Mouse (Mus musculus) hindbrain, embryonic 15.5 days (tissue): Measurements from ENCODE around the gene Eln. TPM values are rescaled to one million over a fixed set of nuclear protein-coding genes. Genes with fewer than 3 reads are reported as not detected.
A peak's percentile ranks its signal among the peaks of the same experiment; 100 is the strongest.

Experiments
- ATAC-seq: fragments of 200-750 bp; cut with Nextera tagmentation; 2 replicates; pipeline ENCODE4 v1.8.0; 2017; ENCODE audit warnings: low read depth, moderate number of reproducible peaks, moderate TSS enrichment; ENCODE audit not compliant: low FRiP score
- H3K27ac ChIP-seq: fragments of 300-500 bp; sonication (generic); replicated peaks from 2 replicates; pipeline ENCODE4 v1.5.1; 2015; ENCODE audit warnings: mild to moderate bottlenecking, inconsistent platforms
- H3K27me3 ChIP-seq: fragments of 300-500 bp; sonication (generic); 2 replicates; pipeline ENCODE4 v1.6.1; 2015; ENCODE audit warnings: control low read depth, inconsistent platforms
- H3K36me3 ChIP-seq: fragments of 300-500 bp; sonication (generic); 2 replicates; pipeline ENCODE4 v1.6.1; 2015; ENCODE audit warnings: control low read depth, inconsistent platforms
- H3K4me1 ChIP-seq: fragments of 300-500 bp; sonication (generic); replicated peaks from 2 replicates; pipeline ENCODE4 v1.6.1; 2015; ENCODE audit warnings: control low read depth, inconsistent platforms
- H3K4me2 ChIP-seq: fragments of 300-500 bp; sonication (generic); 2 replicates; pipeline ENCODE4 v1.6.1; 2015; ENCODE audit warnings: moderate library complexity, mild to moderate bottlenecking, inconsistent platforms
- H3K4me3 ChIP-seq: fragments of 300-500 bp; sonication (generic); 2 replicates; pipeline ENCODE4 v1.5.1; 2015; ENCODE audit warnings: mild to moderate bottlenecking, inconsistent platforms
- H3K9ac ChIP-seq: fragments of 300-500 bp; sonication (generic); 2 replicates; pipeline ENCODE4 v1.6.1; 2015; ENCODE audit warnings: inconsistent platforms
- H3K9me3 ChIP-seq: fragments of 300-500 bp; sonication (generic); 2 replicates; pipeline ENCODE4 v1.6.1; 2016; ENCODE audit warnings: control low read depth, inconsistent platforms
- WGBS: fragments of 180-500 bp; shearing (Covaris S2); methylation state at CpG from one replicate; pipeline ENCODE4 v1.1.7; 2015; 5-methylcytosine and 5-hydroxymethylcytosine counted together
- polyA plus RNA-seq: library from polyadenylated mRNA; unstranded; fragments of >200 nt; fragmentation: Nextera tagmentation; extraction: Ambion mirVana; gene quantifications from 2 replicates; pipeline ENCODE4 v1.2.1, GENCODE M21; 2015

Eln gene
- polyA plus RNA-seq, 1 experiment from 2014 or later = 21.0 TPM

GRCm38 (mm10) chr5:134763326-134763725 is 16.2 kb upstream of the Eln start:
- WGBS = 91% methylated on average over 9 of the region's 9 CpGs
- no peaks in the 10 kb centered on the region for H3K36me3 ChIP-seq
- H3K4me3 ChIP-seq = no peak overlapping the region
- no peak overlapping the region for H3K27ac ChIP-seq
- no peak overlapping the region for H3K9ac ChIP-seq
- ATAC-seq = no peak
- H3K4me1 ChIP-seq = 0 out of 2 replicates have a peak, but pooled peaks cover 4% of the 10 kb centered on the region
- no peak overlapping the region for H3K4me2 ChIP-seq
- no peaks in the 10 kb centered on the region for H3K9me3 ChIP-seq
- H3K27me3 ChIP-seq = no peaks in the 10 kb centered on the region

GRCm38 (mm10) chr5:134761409-134762124 is 14.4 kb upstream of the Eln start:
- Histone ChIP-seq H3K36me3 (no peaks in the 10 kb centered on the region), H3K4me2 (no peak overlapping the region), H3K4me3 (no peak overlapping the region), H3K27ac (no peak overlapping the region), H3K9ac (no peak overlapping the region), H3K4me1 (0 out of 2 replicates have a peak, but pooled peaks cover 4% of the 10 kb centered on the region), H3K27me3 (no peaks in the 10 kb centered on the region), H3K9me3 (no peaks in the 10 kb centered on the region)
- peak; percentile 51; the same call in 1 of the 2 replicates for ATAC-seq
- 66% methylated on average over 18 of the region's 18 CpGs for WGBS

GRCm38 (mm10) chr5:134756031-134756430 is 8.9 kb upstream of the Eln start:
- Histone ChIP-seq H3K4me2 (no peak overlapping the region), H3K36me3 (no peaks in the 10 kb centered on the region), H3K4me3 (no peak overlapping the region), H3K27me3 (no peaks in the 10 kb centered on the region), H3K27ac (no peak overlapping the region), H3K9ac (no peak overlapping the region), H3K4me1 (0 out of 2 replicates have a peak, but pooled peaks cover 3% of the 10 kb centered on the region), H3K9me3 (no peaks in the 10 kb centered on the region)
- ATAC-seq = no peak
- 35% methylated on average over 13 of the region's 13 CpGs for WGBS

GRCm38 (mm10) chr5:134754096-134754495 is 7.0 kb upstream of the Eln start:
- no peak for ATAC-seq
- WGBS = 51% methylated on average over 10 of the region's 10 CpGs
- Histone ChIP-seq H3K27ac (no peak overlapping the region), H3K4me1 (0 out of 2 replicates have a peak, but pooled peaks cover 3% of the 10 kb centered on the region), H3K9ac (no peak overlapping the region), H3K27me3 (no peaks in the 10 kb centered on the region), H3K36me3 (no peaks in the 10 kb centered on the region), H3K9me3 (no peaks in the 10 kb centered on the region), H3K4me2 (no peak overlapping the region), H3K4me3 (no peak overlapping the region)

- no peak overlapping the region for H3K27ac ChIP-seq
- H3K36me3 ChIP-seq = no peaks in the 10 kb centered on the region
- H3K4me1 ChIP-seq = peaks cover 17% of the 10 kb centered on the region
- 91% methylated on average over 7 of the region's 7 CpGs for WGBS
- no peak overlapping the region for H3K9ac ChIP-seq
- H3K9me3 ChIP-seq = no peaks in the 10 kb centered on the region
- no peak overlapping the region for H3K4me3 ChIP-seq
- H3K27me3 ChIP-seq = 0 out of 2 replicates have a peak, but pooled peaks cover 3% of the 10 kb centered on the region
- no peak overlapping the region for H3K4me2 ChIP-seq
- ATAC-seq = no peak
Observed at GRCm38 (mm10) chr5:134750469-134750868, 3.3 kb upstream of the Eln start.

- Histone ChIP-seq H3K4me1 (peaks cover 17% of the 10 kb centered on the region), H3K27me3 (0 out of 2 replicates have a peak, but pooled peaks cover 3% of the 10 kb centered on the region), H3K27ac (peak overlapping the region; percentile 62), H3K4me3 (peak overlapping the region; percentile 50; the same call in 1 of the 2 replicates), H3K9me3 (no peaks in the 10 kb centered on the region), H3K9ac (peak overlapping the region; percentile 49; the same call in 1 of the 2 replicates), H3K4me2 (peak overlapping the region; percentile 95), H3K36me3 (no peaks in the 10 kb centered on the region)
- ATAC-seq = 0 out of 2 replicates have a peak, but pooled peaks have one; percentile 5
- WGBS = 55% methylated on average over 6 of the region's 6 CpGs
Observed at GRCm38 (mm10) chr5:134747947-134748618, 960 bp upstream of the Eln start.

- Histone ChIP-seq H3K36me3 (no peaks in the 10 kb centered on the region), H3K4me2 (peak overlapping the region; percentile 95), H3K27me3 (0 out of 2 replicates have a peak, but pooled peaks cover 3% of the 10 kb centered on the region), H3K27ac (peak overlapping the region; percentile 62), H3K9me3 (no peaks in the 10 kb centered on the region), H3K4me1 (peaks cover 19% of the 10 kb centered on the region), H3K9ac (peak overlapping the region; percentile 49), H3K4me3 (peak overlapping the region; percentile 50)
- WGBS = 5% methylated on average over 6 of the region's 11 CpGs
- ATAC-seq = peak; percentile 89
Observed at GRCm38 (mm10) chr5:134747512-134747893, 380 bp upstream of the Eln start.

- ATAC-seq = no peak
- H3K4me1 ChIP-seq = peaks cover 25% of the 10 kb centered on the region
- 83% methylated on average over 10 of the region's 10 CpGs for WGBS
Observed at GRCm38 (mm10) chr5:134746201-134746600, 922 bp downstream of the Eln start.

GRCm38 (mm10) chr5:134745801-134746200 is 1.3 kb downstream of the Eln start:
- H3K4me3 ChIP-seq = no peak overlapping the region
- ATAC-seq = no peak
- peaks cover 29% of the 10 kb centered on the region for H3K4me1 ChIP-seq
- H3K36me3 ChIP-seq = no peaks in the 10 kb centered on the region
- H3K27me3 ChIP-seq = 0 out of 2 replicates have a peak, but pooled peaks cover 3% of the 10 kb centered on the region
- H3K27ac ChIP-seq = no peak overlapping the region
- H3K4me2 ChIP-seq = no peak overlapping the region
- WGBS = 89% methylated on average over 3 of the region's 3 CpGs
- no peaks in the 10 kb centered on the region for H3K9me3 ChIP-seq
- no peak overlapping the region for H3K9ac ChIP-seq

More at GRCm38 (mm10) chr5:134746201-134746600, 922 bp downstream of the Eln start:
- no peaks in the 10 kb centered on the region for H3K36me3 ChIP-seq
- H3K27ac ChIP-seq = no peak overlapping the region
- no peak overlapping the region for H3K9ac ChIP-seq
- peak overlapping the region; percentile 95; the same call in 1 of the 2 replicates for H3K4me2 ChIP-seq
- H3K4me3 ChIP-seq = no peak overlapping the region
- no peaks in the 10 kb centered on the region for H3K9me3 ChIP-seq
- 0 out of 2 replicates have a peak, but pooled peaks cover 3% of the 10 kb centered on the region for H3K27me3 ChIP-seq

- no peaks in the 10 kb centered on the region for H3K9me3 ChIP-seq
- peaks cover 36% of the 10 kb centered on the region for H3K4me1 ChIP-seq
- ATAC-seq = no peak
- 0 out of 2 replicates have a peak, but pooled peaks cover 3% of the 10 kb centered on the region for H3K27me3 ChIP-seq
- no peak overlapping the region for H3K9ac ChIP-seq
- H3K36me3 ChIP-seq = no peaks in the 10 kb centered on the region
- no peak overlapping the region for H3K4me2 ChIP-seq
- no peak overlapping the region for H3K4me3 ChIP-seq
- 90% methylated on average over 3 of the region's 3 CpGs for WGBS
- no peak overlapping the region for H3K27ac ChIP-seq
Observed at GRCm38 (mm10) chr5:134745000-134745399, 2.1 kb downstream of the Eln start.

- Histone ChIP-seq H3K9ac (no peak overlapping the region), H3K27ac (no peak overlapping the region), H3K27me3 (0 out of 2 replicates have a peak, but pooled peaks cover 3% of the 10 kb centered on the region), H3K4me1 (peaks cover 36% of the 10 kb centered on the region), H3K4me2 (no peak overlapping the region), H3K9me3 (no peaks in the 10 kb centered on the region), H3K36me3 (no peaks in the 10 kb centered on the region), H3K4me3 (no peak overlapping the region)
- 52% methylated on average over 12 of the region's 12 CpGs for WGBS
- no peak for ATAC-seq
Observed at GRCm38 (mm10) chr5:134743991-134744390, 3.1 kb downstream of the Eln start.
